Mouse (Mus musculus) adrenal gland, postnatal 25 days (tissue): ENCODE measurements around the gene Dnah12. TPM values are rescaled to one million over a fixed set of nuclear protein-coding genes. Genes with fewer than 3 reads are reported as not detected.
"Not testable (repeated sequence)": the region's sequence is repeated elsewhere in the genome, so short reads cannot be mapped to it uniquely, and the experiment has no call there.

Experiments used
- DNase-seq: peaks from one replicate; pipeline ENCODE4 v3.0.0; 2021; ENCODE audit warnings: mixed read lengths
- microRNA-seq, 2 experiments: library from miRNA; unstranded; fragments of <30 nt; microRNA quantifications; one replicate each; pipeline ENCODE4 v1.2.0; 2021
- total RNA-seq: library from RNA; stranded (reverse); gene quantifications from 2 replicates; pipeline ENCODE4 v1.2.3, GENCODE M21; 2021

Dnah12 gene
- total RNA-seq, 1 experiment from 2014 or later = not detected

GRCm38 (mm10) chr14:26881700-26882099 lies 188.6 kb downstream of the Dnah12 start:
- DNase-seq = no peak

DNA sequence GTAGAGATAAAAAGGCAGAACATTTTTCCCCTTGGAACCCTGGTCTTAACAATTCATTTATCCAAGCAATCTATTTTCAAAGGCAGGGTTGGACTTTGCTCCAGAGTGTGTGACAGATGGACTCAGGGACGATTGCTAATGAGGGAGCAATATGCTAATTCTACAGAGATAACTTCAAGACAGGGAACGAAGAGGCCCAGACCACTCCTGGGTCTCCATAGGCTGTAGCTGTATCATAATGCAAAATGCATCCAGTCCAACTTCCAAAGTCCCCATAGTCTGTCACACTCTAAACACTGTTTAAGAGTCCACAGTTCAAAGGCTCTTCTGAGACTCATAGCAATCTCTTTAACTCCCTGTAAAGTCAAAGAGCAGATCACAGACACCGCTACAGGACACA lies 194.2 kb downstream of the Dnah12 start:
- no peak for DNase-seq

- DNase-seq = no peak
Observed at GRCm38 (mm10) chr14:26890777-26891176, 197.7 kb downstream of the Dnah12 start.

GRCm38 (mm10) chr14:26894392-26894791 lies 201.3 kb downstream of the Dnah12 start, which contains the start of gene Asb14:
Asb14 (plus strand) TSS chr14:26894557.
- no peak for DNase-seq

GRCm38 (mm10) chr14:26899490-26899889 lies 206.4 kb downstream of the Dnah12 start:
- DNase-seq = no peak

- DNase-seq = no peak
Observed at GRCm38 (mm10) chr14:26900893-26901292, 207.8 kb downstream of the Dnah12 start.

GRCm38 (mm10) chr14:26907401-26907800 lies 214.3 kb downstream of the Dnah12 start:
- no peak for DNase-seq

DNA sequence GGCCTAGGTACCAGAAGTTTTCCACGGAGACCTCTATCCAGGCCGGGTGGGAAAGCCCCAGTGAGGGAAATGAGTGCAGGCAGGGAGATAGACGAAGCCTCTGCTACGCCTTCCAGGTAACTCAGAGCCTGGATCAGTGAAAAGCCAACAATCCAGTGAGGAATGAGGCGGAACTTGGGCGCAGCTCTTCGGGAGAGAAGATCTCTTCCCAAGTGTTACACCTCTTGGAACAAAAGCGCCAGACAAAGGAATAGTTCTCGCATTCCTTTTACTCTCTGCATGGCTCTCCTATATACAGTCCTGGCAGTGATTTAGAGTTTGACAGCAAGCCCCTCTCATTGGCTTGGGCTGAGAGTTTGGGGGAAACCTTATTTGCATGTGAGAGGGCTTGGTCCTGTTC lies 217.4 kb downstream of the Dnah12 start:
- DNase-seq = not testable (repeated sequence)

- DNase-seq = no peak
Observed at GRCm38 (mm10) chr14:26911201-26911600, 218.1 kb downstream of the Dnah12 start.

- DNase-seq = no peak
Observed at GRCm38 (mm10) chr14:26911826-26912225, 218.8 kb downstream of the Dnah12 start.

DNA sequence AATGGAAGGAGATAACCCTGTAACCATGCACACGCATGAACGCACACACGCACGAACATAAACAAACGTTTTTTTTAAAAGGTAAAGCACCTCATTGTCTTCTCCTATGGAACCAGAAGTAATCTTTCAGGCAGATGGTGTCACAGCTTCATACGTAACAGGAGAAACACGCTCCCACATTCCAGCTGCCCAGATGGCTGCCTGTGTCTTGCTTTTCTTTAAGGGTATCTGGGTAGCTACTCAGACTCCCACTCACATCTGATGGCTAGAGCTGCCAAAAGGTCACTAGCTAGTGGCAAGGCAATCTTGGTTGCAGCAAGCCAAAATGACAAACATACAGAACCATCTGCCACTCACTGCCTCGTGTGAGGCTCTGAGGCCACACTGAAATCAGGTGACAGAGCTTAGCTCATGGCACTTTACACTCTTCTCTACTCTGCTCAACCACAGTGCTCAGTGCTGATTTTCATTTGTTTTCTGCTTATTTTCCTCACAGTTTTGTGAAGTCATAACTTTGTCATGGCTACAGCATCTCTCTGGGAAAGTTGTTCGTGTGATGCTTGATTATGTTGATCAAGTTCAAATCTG lies 220.7 kb downstream of the Dnah12 start:
- DNase-seq = no peak

GRCm38 (mm10) chr14:26919310-26919709 lies 226.2 kb downstream of the Dnah12 start:
- DNase-seq = no peak

DNA sequence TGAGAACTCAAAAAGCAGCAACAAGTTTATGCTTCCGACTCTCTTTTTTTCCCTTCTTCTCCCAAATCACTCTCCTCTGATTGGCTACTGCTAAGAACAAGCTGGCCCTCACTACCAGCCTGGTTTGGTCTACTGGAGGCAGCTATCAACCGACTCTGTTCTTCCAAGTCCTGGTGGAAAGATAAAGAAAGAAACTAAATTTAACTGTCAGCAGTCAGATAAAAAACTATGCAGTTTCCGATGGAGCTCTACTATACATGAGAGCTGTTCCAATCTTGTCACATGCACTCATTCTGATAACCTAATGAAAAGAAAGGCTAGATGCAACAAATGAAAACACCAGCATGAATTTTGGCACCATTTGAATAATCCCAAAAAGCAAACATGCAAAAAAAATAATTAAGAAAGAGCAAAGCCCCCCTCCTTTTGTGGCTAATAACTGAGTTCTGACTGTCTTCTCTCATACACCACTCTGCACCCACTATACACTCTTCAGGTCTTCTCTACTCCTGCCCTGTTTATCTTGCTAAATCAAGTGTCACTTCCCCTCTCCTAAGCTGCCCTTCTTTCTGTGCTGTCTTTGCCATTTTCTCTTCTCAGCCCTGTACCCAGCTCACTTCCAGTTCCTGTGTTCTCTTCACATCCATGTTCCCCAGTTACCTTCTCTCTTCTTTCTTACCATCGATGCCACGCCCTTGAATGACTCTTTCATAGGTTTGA lies 230.8 kb downstream of the Dnah12 start:
- no peak for DNase-seq

- no peak for DNase-seq
Observed at GRCm38 (mm10) chr14:26934891-26935290, 241.8 kb downstream of the Dnah12 start.

- no peak for DNase-seq
Observed at GRCm38 (mm10) chr14:26935558-26935957, 242.5 kb downstream of the Dnah12 start.

Small RNA genes lying within 50 kb of the gene (microRNA-seq; reads per million reads assigned to microRNA genes)
- gene Mir7672 = 0 to 0.69 reads per million in 2 experiments

Other genes with a start within 250 kb of the Dnah12 start
- 85.2 and 92.0 TPM in 2 replicates for gene Slmap, start 158.3 kb upstream of the Dnah12 start, total RNA-seq
- gene Dennd6a, start 119.4 kb upstream of the Dnah12 start, total RNA-seq = 39.1 and 41.2 TPM in 2 replicates
- gene Arf4, start 55.2 kb upstream of the Dnah12 start, total RNA-seq = 160 and 161 TPM in 2 replicates
- gene Pde12, start 23.4 kb upstream of the Dnah12 start, total RNA-seq = 9.0 and 10.0 TPM in 2 replicates
- gene Asb14, start 201.3 kb downstream of the Dnah12 start, total RNA-seq = not detected in 2 replicates